Mouse (Mus musculus) megakaryocyte, embryonic 14.5 days (primary cell): ENCODE measurements around the gene Clec2e. TPM values are rescaled to one million over a fixed set of nuclear protein-coding genes. Genes with fewer than 3 reads are reported as not detected.
"Not testable (repeated sequence)": the region's sequence is repeated elsewhere in the genome, so short reads cannot be mapped to it uniquely, and the experiment has no call there.

Experiments used
- H3K27me3 ChIP-seq: replicated peaks from 2 replicates; pipeline ENCODE3; 2012; ENCODE audit warnings: inconsistent platforms
- H3K36me3 ChIP-seq: replicated peaks from 2 replicates; pipeline ENCODE3; 2012; ENCODE audit warnings: low read length, inconsistent platforms, mixed read lengths
- H3K4me1 ChIP-seq: 2 replicates; pipeline ENCODE4 v1.6.1; 2012; ENCODE audit warnings: inconsistent platforms
- H3K4me3 ChIP-seq: replicated peaks from 2 replicates; pipeline ENCODE3; 2012; ENCODE audit warnings: moderate library complexity, mild to moderate bottlenecking, inconsistent platforms
- H3K9me3 ChIP-seq: 2 replicates; pipeline ENCODE4 v1.6.1; 2012; ENCODE audit warnings: inconsistent platforms
- FLI1 ChIP-seq: IDR thresholded peaks from 2 replicates; pipeline ENCODE4 v1.6.1; 2012; ENCODE audit warnings: low read length, inconsistent platforms, mixed read lengths
- GATA1 ChIP-seq: IDR thresholded peaks from 3 replicates; pipeline ENCODE4 v1.6.1; 2012; ENCODE audit warnings: mixed read lengths, low read length, inconsistent platforms, borderline replicate concordance
- polyA plus RNA-seq: library from polyadenylated mRNA; stranded (reverse); fragments of >175 nt; gene quantifications from 2 replicates; pipeline ENCODE4 v1.2.3, GENCODE M21; 2012; ENCODE audit warnings: low replicate concordance; ENCODE audit not compliant: insufficient read depth

Clec2e gene
- not detected in 2 replicates for polyA plus RNA-seq

DNA sequence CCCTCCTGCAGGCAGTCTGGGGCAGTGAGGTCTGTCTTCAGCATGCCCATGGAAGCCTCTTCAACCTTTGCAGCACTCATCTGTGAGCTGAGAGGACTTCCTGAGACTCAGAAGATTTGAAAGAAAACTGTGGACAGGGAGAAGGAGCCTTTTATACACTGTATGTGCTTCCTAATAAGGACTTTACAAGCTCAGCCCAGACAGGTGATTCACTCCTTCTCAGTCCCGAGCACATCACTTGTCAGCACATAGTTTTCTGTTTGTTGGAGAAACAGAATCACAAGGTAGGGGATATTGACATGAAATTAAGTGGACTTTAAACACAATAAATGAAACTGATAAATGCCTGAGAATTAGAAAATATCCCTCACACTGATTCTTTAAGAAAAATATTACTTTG is at the start of gene Clec2e:
Gene Clec2e, minus strand, starts transcription at position 120 of the 400 bp plus-strand sequence.
- peaks cover 39% of the 10 kb centered on the region for H3K4me1 ChIP-seq
- H3K27me3 ChIP-seq, H3K9me3 ChIP-seq, H3K4me3 ChIP-seq, H3K36me3 ChIP-seq: not testable (repeated sequence)

GRCm38 (mm10) chr6:129146812-129147211 is 46.1 kb upstream of the Clec2e start:
- H3K27me3 ChIP-seq: no peaks in the 10 kb centered on the region
- H3K4me1 ChIP-seq: no peaks in the 10 kb centered on the region
- TF ChIP-seq GATA1 (no peak), FLI1 (no peak)
- no peaks in the 10 kb centered on the region for H3K36me3 ChIP-seq
- no peaks in the 10 kb centered on the region for H3K9me3 ChIP-seq
- no peak overlapping the region for H3K4me3 ChIP-seq

GRCm38 (mm10) chr6:129132604-129133341 is 32.1 kb upstream of the Clec2e start:
- Histone ChIP-seq H3K27me3 (no peaks in the 10 kb centered on the region), H3K4me3 (no peak overlapping the region), H3K9me3 (no peaks in the 10 kb centered on the region), H3K4me1 (peaks cover 16% of the 10 kb centered on the region), H3K36me3 (no peaks in the 10 kb centered on the region)
- TF ChIP-seq FLI1 (no peak), GATA1 (no peak)

- H3K27me3 ChIP-seq: no peaks in the 10 kb centered on the region
- TF ChIP-seq GATA1 (no peak), FLI1 (no peak)
- H3K36me3 ChIP-seq: no peaks in the 10 kb centered on the region
- peaks cover 23% of the 10 kb centered on the region; the same call in 1 of the 2 replicates for H3K4me1 ChIP-seq
- no peaks in the 10 kb centered on the region for H3K9me3 ChIP-seq
- H3K4me3 ChIP-seq: no peak overlapping the region
Observed at GRCm38 (mm10) chr6:129126861-129127260, 26.1 kb upstream of the Clec2e start.

- not testable (repeated sequence) for H3K4me3 ChIP-seq, H3K36me3 ChIP-seq, H3K27me3 ChIP-seq, H3K9me3 ChIP-seq
- peaks cover 20% of the 10 kb centered on the region; the same call in 1 of the 2 replicates for H3K4me1 ChIP-seq
Observed at GRCm38 (mm10) chr6:129124531-129124930, 23.8 kb upstream of the Clec2e start.

GRCm38 (mm10) chr6:129116223-129116622 is 15.5 kb upstream of the Clec2e start:
- no peaks in the 10 kb centered on the region for H3K9me3 ChIP-seq
- no peak overlapping the region for H3K4me3 ChIP-seq
- no peak for TF ChIP-seq FLI1
- no peak for TF ChIP-seq GATA1
- H3K27me3 ChIP-seq: no peaks in the 10 kb centered on the region
- H3K36me3 ChIP-seq: peaks cover 2% of the 10 kb centered on the region
- peaks cover 57% of the 10 kb centered on the region for H3K4me1 ChIP-seq

DNA sequence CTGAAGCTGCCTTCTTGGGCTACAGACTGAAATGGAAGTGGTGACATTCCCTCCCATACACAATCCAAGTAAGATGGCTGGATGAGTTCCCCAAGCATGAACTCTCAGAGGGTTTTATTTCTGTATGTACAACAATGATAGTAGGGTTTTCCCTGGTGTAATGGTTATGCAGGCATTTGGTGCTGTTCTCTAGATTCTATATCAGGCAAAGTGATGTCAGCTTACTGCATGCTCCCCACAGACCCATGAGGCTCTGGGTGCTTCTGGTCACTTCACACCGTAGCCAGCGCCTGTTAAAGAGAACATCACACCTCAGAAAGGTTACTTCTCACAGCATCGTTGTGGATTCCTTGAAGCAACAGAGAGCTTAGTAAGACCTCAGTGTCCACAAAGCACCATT is 13.5 kb upstream of the Clec2e start:
- H3K4me3 ChIP-seq, H3K27me3 ChIP-seq, H3K36me3 ChIP-seq, H3K9me3 ChIP-seq: not testable (repeated sequence)
- H3K4me1 ChIP-seq: peaks cover 75% of the 10 kb centered on the region

GRCm38 (mm10) chr6:129113769-129114168 is 13.1 kb upstream of the Clec2e start:
- no peak for TF ChIP-seq FLI1
- no peak for TF ChIP-seq GATA1
- H3K9me3 ChIP-seq: no peaks in the 10 kb centered on the region
- peaks cover 2% of the 10 kb centered on the region for H3K36me3 ChIP-seq
- H3K4me1 ChIP-seq: peaks cover 77% of the 10 kb centered on the region
- H3K4me3 ChIP-seq: no peak overlapping the region
- H3K27me3 ChIP-seq: no peaks in the 10 kb centered on the region

GRCm38 (mm10) chr6:129113030-129113673 is 12.4 kb upstream of the Clec2e start:
- Histone ChIP-seq H3K9me3 (no peaks in the 10 kb centered on the region), H3K4me1 (peaks cover 77% of the 10 kb centered on the region), H3K27me3 (no peaks in the 10 kb centered on the region), H3K4me3 (peak overlapping the region; percentile 57), H3K36me3 (peaks cover 2% of the 10 kb centered on the region)
- no peak for TF ChIP-seq GATA1
- TF ChIP-seq FLI1: no peak

GRCm38 (mm10) chr6:129112526-129112925 is 11.8 kb upstream of the Clec2e start:
- Histone ChIP-seq H3K4me3 (no peak overlapping the region), H3K27me3 (no peaks in the 10 kb centered on the region), H3K4me1 (peaks cover 81% of the 10 kb centered on the region), H3K9me3 (no peaks in the 10 kb centered on the region), H3K36me3 (peaks cover 2% of the 10 kb centered on the region)
- TF ChIP-seq GATA1: no peak
- no peak for TF ChIP-seq FLI1
